Mouse (Mus musculus) heart, embryonic 15.5 days (tissue): ENCODE data around the gene AY074887. TPM values are rescaled to one million over a fixed set of nuclear protein-coding genes. Genes with fewer than 3 reads are reported as not detected.
"Not testable (repeated sequence)": the region's sequence is repeated elsewhere in the genome, so short reads cannot be mapped to it uniquely, and the experiment has no call there.

Experiments used
- ATAC-seq: fragments of 200-750 bp; cut with Nextera tagmentation; replicated peaks from 2 replicates; pipeline ENCODE4 v1.8.0; 2017; ENCODE audit warnings: low read depth, moderate TSS enrichment; ENCODE audit not compliant: insufficient number of reproducible peaks, insufficient read depth, low FRiP score
- H3K27ac ChIP-seq: fragments of 300-500 bp; sonication (generic); 2 replicates; pipeline ENCODE4 v1.5.1; 2015; ENCODE audit warnings: mild to moderate bottlenecking, inconsistent platforms
- H3K27me3 ChIP-seq: fragments of 300-500 bp; sonication (generic); 2 replicates; pipeline ENCODE4 v1.6.1; 2015; ENCODE audit warnings: inconsistent platforms
- H3K36me3 ChIP-seq: fragments of 300-500 bp; sonication (generic); 2 replicates; pipeline ENCODE4 v1.6.1; 2015; ENCODE audit warnings: mild to moderate bottlenecking, inconsistent platforms
- H3K4me1 ChIP-seq: fragments of 300-500 bp; sonication (generic); replicated peaks from 2 replicates; pipeline ENCODE4 v1.6.1; 2015; ENCODE audit warnings: inconsistent platforms
- H3K4me2 ChIP-seq: fragments of 300-500 bp; sonication (generic); 2 replicates; pipeline ENCODE4 v1.6.1; 2015; ENCODE audit warnings: inconsistent platforms, mild to moderate bottlenecking, moderate library complexity
- H3K4me3 ChIP-seq: fragments of 300-500 bp; sonication (generic); 2 replicates; pipeline ENCODE4 v1.5.1; 2015; ENCODE audit warnings: mild to moderate bottlenecking, inconsistent platforms
- H3K9ac ChIP-seq: fragments of 300-500 bp; sonication (generic); 2 replicates; pipeline ENCODE4 v1.6.1; 2015; ENCODE audit warnings: mild to moderate bottlenecking, inconsistent platforms
- H3K9me3 ChIP-seq: fragments of 300-500 bp; sonication (generic); replicated peaks from 2 replicates; pipeline ENCODE4 v1.6.1; 2016; ENCODE audit warnings: inconsistent platforms
- WGBS: fragments of 180-500 bp; shearing (Covaris S2); methylation state at CpG from one replicate; pipeline ENCODE4 v1.1.7; 2015; ENCODE audit warnings: mixed read lengths; 5-methylcytosine and 5-hydroxymethylcytosine counted together
- polyA plus RNA-seq: library from polyadenylated mRNA; unstranded; fragments of >200 nt; fragmentation: Nextera tagmentation; extraction: Ambion mirVana; gene quantifications from 2 replicates; pipeline ENCODE4 v1.2.1, GENCODE M21; 2015

The AY074887 gene
- polyA plus RNA-seq, result 0.62 and 0.87 TPM in 2 replicates

GRCm38 (mm10) chr9:54950575-54951321, at the start of gene AY074887, which contains the start of gene Psma4:
TSS of gene AY074887 (minus strand) at chr9:54950998.
TSS of gene Psma4 (plus strand) at chr9:54950790.
- H3K4me2 ChIP-seq, result peak within 1 kb of the TSS; percentile 71
- under 1% methylated on average over 65 of the region's 65 CpGs for WGBS

GRCm38 (mm10) chr9:54995645-54996044, 44.8 kb upstream of the AY074887 start:
- Histone ChIP-seq H3K4me1 (no peaks in the 10 kb centered on the region), H3K9ac (no peak overlapping the region), H3K36me3 (no peaks in the 10 kb centered on the region), H3K27ac (no peak overlapping the region), H3K4me2 (no peak overlapping the region), H3K27me3 (no peaks in the 10 kb centered on the region), H3K9me3 (no peaks in the 10 kb centered on the region), H3K4me3 (no peak overlapping the region)
- ATAC-seq, result no peak
- 47% methylated on average over 3 of the region's 3 CpGs for WGBS

More at GRCm38 (mm10) chr9:54950575-54951321, at the start of gene AY074887, which contains the start of gene Psma4:
- Histone ChIP-seq H3K27ac (peak within 1 kb of the TSS; percentile 92), H3K36me3 (peaks cover 27% of the 10 kb centered on the region), H3K9ac (peak within 1 kb of the TSS; percentile 90), H3K4me1 (peaks cover 17% of the 10 kb centered on the region), H3K4me3 (peak within 1 kb of the TSS; percentile 96), H3K9me3 (no peaks in the 10 kb centered on the region), H3K27me3 (no peaks in the 10 kb centered on the region)
- peak; percentile 99 for ATAC-seq

GRCm38 (mm10) chr9:54994381-54994780, 43.6 kb upstream of the AY074887 start:
- no peak overlapping the region for H3K9ac ChIP-seq
- H3K9me3 ChIP-seq, result no peaks in the 10 kb centered on the region
- H3K4me2 ChIP-seq, result no peak overlapping the region
- no peak overlapping the region for H3K27ac ChIP-seq
- H3K36me3 ChIP-seq, result no peaks in the 10 kb centered on the region
- WGBS, result 56% methylated on average over 3 of the region's 3 CpGs
- ATAC-seq, result no peak
- no peaks in the 10 kb centered on the region for H3K4me1 ChIP-seq
- H3K27me3 ChIP-seq, result no peaks in the 10 kb centered on the region
- H3K4me3 ChIP-seq, result no peak overlapping the region

GRCm38 (mm10) chr9:54990362-54990761, 39.6 kb upstream of the AY074887 start:
- no peak for ATAC-seq
- Histone ChIP-seq H3K4me3 (no peak overlapping the region), H3K27me3 (peaks cover 4% of the 10 kb centered on the region; the same call in 1 of the 2 replicates), H3K9ac (no peak overlapping the region), H3K4me1 (no peaks in the 10 kb centered on the region), H3K36me3 (no peaks in the 10 kb centered on the region), H3K9me3 (no peaks in the 10 kb centered on the region), H3K4me2 (no peak overlapping the region), H3K27ac (no peak overlapping the region)
- 67% methylated on average over 3 of the region's 3 CpGs for WGBS

- Histone ChIP-seq H3K4me3 (peak overlapping the region; percentile 69), H3K9me3 (no peaks in the 10 kb centered on the region), H3K36me3 (no peaks in the 10 kb centered on the region), H3K9ac (no peak overlapping the region), H3K27me3 (peaks cover 61% of the 10 kb centered on the region), H3K4me1 (peaks cover 13% of the 10 kb centered on the region), H3K27ac (no peak overlapping the region), H3K4me2 (peak overlapping the region; percentile 99)
- ATAC-seq, result no peak
- WGBS, result 11% methylated on average over 7 of the region's 7 CpGs
Observed at GRCm38 (mm10) chr9:54982401-54982800, 31.6 kb upstream of the AY074887 start.

- Histone ChIP-seq H3K9ac (peak overlapping the region; percentile 59), H3K4me1 (peaks cover 13% of the 10 kb centered on the region), H3K27ac (no peak overlapping the region), H3K27me3 (peaks cover 64% of the 10 kb centered on the region), H3K4me2 (peak overlapping the region; percentile 99), H3K36me3 (no peaks in the 10 kb centered on the region), H3K4me3 (peak overlapping the region; percentile 69), H3K9me3 (no peaks in the 10 kb centered on the region)
- under 1% methylated on average over 83 of the region's 85 CpGs for WGBS
- peak; percentile 39; the same call in 1 of the 2 replicates for ATAC-seq
Observed at GRCm38 (mm10) chr9:54981291-54982191, 30.7 kb upstream of the AY074887 start.

GRCm38 (mm10) chr9:54980674-54981073, 29.9 kb upstream of the AY074887 start, which contains the start of gene Chrna5:
TSS of gene Chrna5 (plus strand) at chr9:54980880.
- Histone ChIP-seq H3K36me3 (no peaks in the 10 kb centered on the region), H3K9ac (peak within 1 kb of the TSS; percentile 59), H3K9me3 (no peaks in the 10 kb centered on the region), H3K4me3 (peak within 1 kb of the TSS; percentile 69), H3K4me1 (peaks cover 13% of the 10 kb centered on the region), H3K4me2 (peak within 1 kb of the TSS; percentile 99), H3K27ac (no peak within 1 kb of the TSS), H3K27me3 (peaks cover 65% of the 10 kb centered on the region)
- no peak for ATAC-seq
- 66% methylated on average over 8 of the region's 8 CpGs for WGBS

- H3K4me2 ChIP-seq, result no peak overlapping the region
- WGBS, result 52% methylated on average over 8 of the region's 8 CpGs
- no peak overlapping the region for H3K27ac ChIP-seq
- H3K9ac ChIP-seq, result no peak overlapping the region
- no peaks in the 10 kb centered on the region for H3K27me3 ChIP-seq
- no peak overlapping the region for H3K4me3 ChIP-seq
- ATAC-seq, result no peak
- no peaks in the 10 kb centered on the region for H3K4me1 ChIP-seq
- no peaks in the 10 kb centered on the region for H3K9me3 ChIP-seq
- no peaks in the 10 kb centered on the region for H3K36me3 ChIP-seq
Observed at GRCm38 (mm10) chr9:54969972-54970637, 19.3 kb upstream of the AY074887 start.

GRCm38 (mm10) chr9:54963669-54964068, 12.9 kb upstream of the AY074887 start:
- H3K27me3 ChIP-seq, result no peaks in the 10 kb centered on the region
- H3K4me2 ChIP-seq, result no peak overlapping the region
- ATAC-seq, result no peak
- H3K4me1 ChIP-seq, result no peaks in the 10 kb centered on the region
- H3K9me3 ChIP-seq, result no peaks in the 10 kb centered on the region
- no peak overlapping the region for H3K4me3 ChIP-seq
- no peak overlapping the region for H3K27ac ChIP-seq
- peaks cover 10% of the 10 kb centered on the region for H3K36me3 ChIP-seq
- no peak overlapping the region for H3K9ac ChIP-seq

GRCm38 (mm10) chr9:54961059-54961458, 10.3 kb upstream of the AY074887 start:
- WGBS, result 91% methylated on average over 4 of the region's 4 CpGs
- no peak for ATAC-seq
- no peak overlapping the region for H3K4me2 ChIP-seq

GRCm38 (mm10) chr9:54950162-54950561, 636 bp downstream of the AY074887 start:
- Histone ChIP-seq H3K4me2 (peak overlapping the region; percentile 71), H3K9ac (peak overlapping the region; percentile 57), H3K4me3 (peak overlapping the region; percentile 96), H3K4me1 (peaks cover 17% of the 10 kb centered on the region), H3K27ac (peak overlapping the region; percentile 70), H3K36me3 (peaks cover 22% of the 10 kb centered on the region; the same call in 1 of the 2 replicates)
- ATAC-seq, H3K27me3 ChIP-seq, H3K9me3 ChIP-seq: not testable (repeated sequence)
- WGBS, result 45% methylated on average over 8 of the region's 8 CpGs

More at GRCm38 (mm10) chr9:54961059-54961458, 10.3 kb upstream of the AY074887 start:
- Histone ChIP-seq H3K36me3 (peaks cover 36% of the 10 kb centered on the region), H3K4me1 (no peaks in the 10 kb centered on the region), H3K27me3 (no peaks in the 10 kb centered on the region), H3K9ac (no peak overlapping the region), H3K4me3 (no peak overlapping the region), H3K9me3 (no peaks in the 10 kb centered on the region), H3K27ac (no peak overlapping the region)
